Mouse (Mus musculus) myocyte (in vitro differentiated cells): Measurements from ENCODE around the gene Hist1h2ao. TPM values are rescaled to one million over a fixed set of nuclear protein-coding genes. Genes with fewer than 3 reads are reported as not detected.
"Not testable (repeated sequence)": the region's sequence is repeated elsewhere in the genome, so short reads cannot be mapped to it uniquely, and the experiment has no call there.

ENCODE experiments used
- H3K27me3 ChIP-seq: one replicate; pipeline ENCODE4 v1.6.1; 2011; ENCODE audit not compliant: control insufficient read depth, insufficient read depth, insufficient read length
- H3K36me3 ChIP-seq: one replicate; pipeline ENCODE4 v1.6.1; 2011; ENCODE audit not compliant: control insufficient read depth, insufficient read depth
- H3K4me2 ChIP-seq: one replicate; pipeline ENCODE4 v1.6.1; 2011; ENCODE audit warnings: low read depth, control low read depth
- H3K4me3 ChIP-seq: one replicate; pipeline ENCODE4 v1.5.1; 2011; ENCODE audit warnings: mild to moderate bottlenecking, control low read depth, moderate library complexity
- H3K79me2 ChIP-seq: one replicate; pipeline ENCODE4 v1.6.1; 2011; ENCODE audit not compliant: control insufficient read depth, insufficient read depth
- H3ac ChIP-seq: one replicate; pipeline ENCODE4 v1.6.1; 2011; ENCODE audit not compliant: control insufficient read depth, insufficient read length
- CEBPB ChIP-seq: IDR thresholded peaks from 2 replicates; pipeline ENCODE4 v1.6.1; 2011; ENCODE audit warnings: mild to moderate bottlenecking, moderate library complexity; ENCODE audit not compliant: poor library complexity, insufficient read depth, severe bottlenecking
- E2F4 ChIP-seq: IDR thresholded peaks from one replicate; pipeline ENCODE4 v1.6.1; 2011; ENCODE audit warnings: mild to moderate bottlenecking, control low read depth, moderate library complexity; ENCODE audit not compliant: insufficient read depth
- MAX ChIP-seq: IDR thresholded peaks from one replicate; pipeline ENCODE4 v1.6.1; 2011; ENCODE audit warnings: low read depth, mild to moderate bottlenecking, control low read depth
- MYOD1 ChIP-seq, 3 experiments: IDR thresholded peaks; one replicate each; pipeline ENCODE4 v1.6.1; 2011; ENCODE audit warnings: control low read depth in 2 of 3, low read depth in 2 of 3, mild to moderate bottlenecking in 2 of 3, moderate library complexity in 1 of 3; ENCODE audit not compliant: insufficient read length in 2 of 3, control insufficient read depth in 1 of 3
- MYOG ChIP-seq, 3 experiments: IDR thresholded peaks; one replicate each; pipeline ENCODE4 v1.6.1; 2011; ENCODE audit warnings: control low read depth in 2 of 3, low read depth in 2 of 3, mild to moderate bottlenecking in 2 of 3; ENCODE audit not compliant: insufficient read length in 2 of 3, control insufficient read depth in 1 of 3, insufficient read depth in 1 of 3
- POLR2A ChIP-seq: IDR thresholded peaks from one replicate; pipeline ENCODE4 v1.6.1; 2011; ENCODE audit warnings: low read depth, mild to moderate bottlenecking, control low read depth, moderate library complexity; ENCODE audit not compliant: insufficient read length
- POLR2AphosphoS2 ChIP-seq: IDR thresholded peaks from one replicate; pipeline ENCODE4 v1.6.1; 2011; ENCODE audit warnings: low read depth, control low read depth; ENCODE audit not compliant: insufficient read length
- REST ChIP-seq: IDR thresholded peaks from one replicate; pipeline ENCODE4 v1.6.1; 2011; ENCODE audit warnings: mild to moderate bottlenecking, control low read depth, moderate library complexity; ENCODE audit not compliant: insufficient read depth, insufficient read length
- SRF ChIP-seq: IDR thresholded peaks from one replicate; pipeline ENCODE4 v1.6.1; 2011; ENCODE audit warnings: low read depth; ENCODE audit not compliant: control insufficient read depth, insufficient read length
- TCF12 ChIP-seq: IDR thresholded peaks from one replicate; pipeline ENCODE4 v1.6.1; 2011; ENCODE audit warnings: mild to moderate bottlenecking, control low read depth; ENCODE audit not compliant: poor library complexity, insufficient read depth, severe bottlenecking
- TCF3 ChIP-seq: IDR thresholded peaks from one replicate; pipeline ENCODE4 v1.6.1; 2011; ENCODE audit warnings: low read depth, control low read depth; ENCODE audit not compliant: insufficient read length
- USF1 ChIP-seq: IDR thresholded peaks from one replicate; pipeline ENCODE4 v1.6.1; 2011; ENCODE audit warnings: low read depth, mild to moderate bottlenecking, control low read depth, moderate library complexity
- polyA plus RNA-seq: library from polyadenylated mRNA; unstranded; fragments of >200 nt; fragmentation: generic; extraction: Trizol; gene quantifications from one replicate; pipeline ENCODE4 v1.2.1, GENCODE M21; 2012; ENCODE audit warnings: missing spikeins

The Hist1h2ao gene
- polyA plus RNA-seq = not detected

DNA sequence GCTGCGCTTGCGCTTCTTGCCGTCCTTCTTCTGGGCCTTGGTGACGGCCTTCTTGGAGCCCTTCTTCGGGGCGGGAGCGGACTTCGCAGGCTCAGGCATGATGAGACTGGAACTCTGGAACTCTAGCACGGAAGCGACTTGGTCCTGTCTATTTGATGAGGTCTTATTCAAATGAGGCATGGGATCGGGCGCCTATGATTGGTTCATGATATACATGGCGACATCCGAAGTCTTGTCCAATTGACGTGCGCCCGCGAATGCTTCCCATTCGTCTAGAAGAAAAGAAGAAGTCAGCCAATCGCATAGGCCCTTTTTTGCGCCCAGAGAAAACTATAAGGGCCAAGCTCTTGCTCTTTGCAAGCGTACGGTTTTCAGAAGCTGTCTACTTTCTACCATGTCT, at the start of gene Hist1h2ao, which contains the start of gene Hist1h2bq:
Hist1h2ao (plus strand) TSS at position 393 of the 400 bp plus-strand sequence.
Hist1h2bq (minus strand) TSS at position 125 of the 400 bp plus-strand sequence.
- not testable (repeated sequence) for H3K36me3 ChIP-seq, H3K4me3 ChIP-seq, H3K79me2 ChIP-seq, H3ac ChIP-seq, H3K27me3 ChIP-seq, H3K4me2 ChIP-seq

DNA sequence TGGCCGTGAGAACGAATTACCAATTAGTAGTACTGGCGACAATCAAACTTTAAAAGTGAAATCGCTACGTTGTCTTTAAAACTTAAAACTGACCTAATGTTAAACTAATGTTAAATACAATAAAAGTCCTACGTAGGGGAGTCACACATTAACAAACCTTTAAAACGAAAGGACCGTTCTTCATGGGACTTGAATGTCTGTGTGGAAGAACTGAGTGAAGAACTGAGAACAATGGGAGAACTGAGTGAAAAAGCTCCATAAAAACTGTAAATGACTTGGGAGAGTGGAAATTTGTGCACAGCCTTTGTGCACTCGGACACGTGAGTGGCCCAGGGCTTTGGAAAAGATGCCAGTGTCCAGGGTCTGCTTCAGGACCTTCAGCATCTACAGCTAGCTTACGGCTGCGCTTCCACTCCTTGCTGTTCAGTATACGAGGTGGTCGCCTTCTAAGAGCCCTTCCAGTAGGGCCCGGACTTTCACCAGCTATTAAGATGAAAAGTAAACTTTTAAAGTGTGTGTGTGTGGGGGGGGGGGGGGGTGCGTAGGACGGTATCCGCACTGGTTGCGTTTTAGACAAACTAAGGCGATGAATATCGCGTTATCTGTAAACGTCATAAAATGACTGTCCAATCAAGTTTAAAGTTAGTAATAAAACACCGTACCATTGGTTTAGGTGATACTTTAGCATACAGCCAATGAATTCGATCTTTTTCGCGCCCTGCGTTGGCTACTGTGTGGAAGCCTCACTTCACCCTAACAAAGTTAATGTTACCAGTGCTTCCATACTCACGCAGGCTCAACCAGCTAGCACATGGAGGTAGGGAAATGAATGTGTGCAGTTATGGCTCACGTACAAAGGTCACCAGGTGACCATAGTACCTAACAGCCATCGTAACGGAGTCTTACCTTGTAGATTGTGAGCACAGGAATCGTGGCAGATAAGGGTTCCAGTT, 31.2 kb upstream of the Hist1h2ao start:
- peaks cover 2% of the 10 kb centered on the region for H3K36me3 ChIP-seq
- H3K4me3 ChIP-seq = peak overlapping the region; percentile 58
- H3ac ChIP-seq = peak overlapping the region; percentile 30
- peak overlapping the region; percentile 95 for H3K4me2 ChIP-seq
- no peaks in the 10 kb centered on the region for H3K79me2 ChIP-seq
- TF ChIP-seq E2F4 (peak; percentile 92), POLR2A (peak; percentile 93), TCF3 (no peak), MYOD1 (IDR thresholded peaks at IDR 0.05; ENCODE audit: control insufficient read depth in 1 of 3, insufficient read length in 2 of 3, low read depth in 2 of 3) (no peak), USF1 (no peak), MAX (no peak), POLR2AphosphoS2 (peak; percentile 98), REST (no peak), TCF12 (no peak)
- H3K27me3 ChIP-seq = no peaks in the 10 kb centered on the region

GRCm38 (mm10) chr13:21779767-21780731, 30.2 kb upstream of the Hist1h2ao start, which contains the start of gene Hist1h1b:
Hist1h1b (minus strand) TSS chr13:21780625.
- TF ChIP-seq TCF3 = no peak
- no peak for TF ChIP-seq USF1
- peak; percentile 99 for TF ChIP-seq POLR2A
- peak; percentile 99 for TF ChIP-seq POLR2AphosphoS2
- no peaks in the 10 kb centered on the region for H3K79me2 ChIP-seq
- peak within 1 kb of the TSS; percentile 58 for H3K4me3 ChIP-seq
- peak within 1 kb of the TSS; percentile 30 for H3ac ChIP-seq
- H3K4me2 ChIP-seq = peak within 1 kb of the TSS; percentile 95
- H3K27me3 ChIP-seq = no peaks in the 10 kb centered on the region
- H3K36me3 ChIP-seq = no peaks in the 10 kb centered on the region

DNA sequence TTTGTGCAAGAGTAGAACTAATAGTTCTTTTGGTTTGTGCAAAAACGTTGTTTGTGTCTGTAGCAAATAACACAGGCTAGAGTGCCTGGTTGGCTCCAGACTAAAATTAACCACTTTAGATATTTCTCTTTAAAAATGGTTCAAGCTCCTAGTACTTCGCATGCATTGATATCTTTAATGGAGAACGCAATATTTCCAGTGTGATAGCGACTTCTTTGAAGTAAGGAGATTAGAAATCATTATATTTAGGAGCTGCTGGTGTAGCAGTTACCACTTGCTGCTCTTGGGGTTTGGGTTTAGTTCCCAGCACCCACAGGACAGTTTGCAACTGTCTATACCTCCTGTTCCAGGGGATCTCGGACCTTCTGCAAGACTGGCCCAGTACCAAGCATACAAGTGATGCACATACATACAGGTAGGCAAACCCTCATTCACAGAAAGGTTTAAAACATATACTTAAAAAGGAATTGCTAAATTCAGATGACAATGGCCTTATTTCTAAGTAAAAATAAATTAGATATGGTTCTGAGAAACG, 29.2 kb upstream of the Hist1h2ao start:
- no peaks in the 10 kb centered on the region for H3K36me3 ChIP-seq
- peak overlapping the region; percentile 95 for H3K4me2 ChIP-seq
- TF ChIP-seq POLR2AphosphoS2 = no peak
- no peak for TF ChIP-seq SRF
- no peak for TF ChIP-seq USF1
- TF ChIP-seq CEBPB = no peak
- no peak for TF ChIP-seq POLR2A
- no peak for TF ChIP-seq E2F4
- no peak for TF ChIP-seq MAX
- TF ChIP-seq REST = no peak
- no peak for TF ChIP-seq TCF3
- no peak for TF ChIP-seq MYOG (IDR thresholded peaks at IDR 0.05; ENCODE audit: control insufficient read depth in 1 of 3, insufficient read depth in 1 of 3, insufficient read length in 2 of 3, low read depth in 2 of 3)
- no peak for TF ChIP-seq TCF12
- no peak for TF ChIP-seq MYOD1 (IDR thresholded peaks at IDR 0.05; ENCODE audit: control insufficient read depth in 1 of 3, insufficient read length in 2 of 3, low read depth in 2 of 3)
- H3K79me2 ChIP-seq = no peaks in the 10 kb centered on the region
- H3K27me3 ChIP-seq = no peaks in the 10 kb centered on the region
- no peak overlapping the region for H3ac ChIP-seq
- peak overlapping the region; percentile 58 for H3K4me3 ChIP-seq

DNA sequence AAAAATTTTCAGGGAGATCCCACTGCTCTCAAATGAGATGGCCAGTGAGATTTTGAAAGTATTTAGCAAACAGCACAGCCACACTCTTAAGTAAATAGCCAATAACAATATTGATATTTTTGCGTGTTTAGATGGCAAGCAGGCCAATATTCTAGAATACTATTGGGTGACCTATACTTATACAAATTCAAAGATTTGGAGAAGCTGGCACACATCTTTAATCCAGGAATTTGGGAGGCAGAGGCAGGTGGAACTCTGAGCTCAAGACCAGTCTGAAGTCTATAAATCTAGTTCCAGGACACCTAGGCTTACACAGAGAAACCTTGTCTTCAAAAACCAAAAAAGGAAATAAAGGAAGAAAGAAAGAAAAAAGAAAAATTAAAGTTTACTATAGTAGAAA, 28.6 kb upstream of the Hist1h2ao start:
- Histone ChIP-seq H3K27me3 (no peaks in the 10 kb centered on the region), H3K36me3 (no peaks in the 10 kb centered on the region), H3K4me2 (peak overlapping the region; percentile 72), H3K79me2 (no peaks in the 10 kb centered on the region), H3ac (no peak overlapping the region), H3K4me3 (no peak overlapping the region)
- no peak for TF ChIP-seq TCF12
- no peak for TF ChIP-seq MYOG (IDR thresholded peaks at IDR 0.05; ENCODE audit: control insufficient read depth in 1 of 3, insufficient read depth in 1 of 3, insufficient read length in 2 of 3, low read depth in 2 of 3)
- TF ChIP-seq E2F4 = no peak
- no peak for TF ChIP-seq USF1
- TF ChIP-seq CEBPB = no peak
- no peak for TF ChIP-seq POLR2AphosphoS2
